Mouse (Mus musculus) frontal cortex, adult (tissue): ENCODE data around the gene Wipf3.

Source experiments
- ATAC-seq: cut with Nextera tagmentation; 2 replicates; pipeline ENCODE4 v1.9.2; 2017; ENCODE audit warnings: mild to moderate bottlenecking, moderate library complexity, mixed read lengths; ENCODE audit not compliant: low TSS enrichment

The Wipf3 gene

GRCm38 (mm10) chr6:54531048-54531481 lies 101.7 kb downstream of the Wipf3 start:
- ATAC-seq = peak; percentile 91

GRCm38 (mm10) chr6:54535485-54535884 lies 106.1 kb downstream of the Wipf3 start:
- no peak for ATAC-seq

GRCm38 (mm10) chr6:54537053-54537452 lies 107.7 kb downstream of the Wipf3 start:
- ATAC-seq = no peak

- ATAC-seq = peak; percentile 67
These were observed 109.4 kb downstream of the Wipf3 start for GRCm38 (mm10) chr6:54538773-54539173.

GRCm38 (mm10) chr6:54539396-54539795 lies 110.0 kb downstream of the Wipf3 start:
- ATAC-seq = no peak

GRCm38 (mm10) chr6:54540252-54540887 lies 111.0 kb downstream of the Wipf3 start:
- no peak; the same call in 1 of the 2 replicates for ATAC-seq

- peak; percentile 39; the same call in 1 of the 2 replicates for ATAC-seq
These were observed 113.4 kb downstream of the Wipf3 start for GRCm38 (mm10) chr6:54542836-54543235.

- no peak for ATAC-seq
These were observed 114.2 kb downstream of the Wipf3 start for GRCm38 (mm10) chr6:54543646-54544045.

- ATAC-seq = no peak
These were observed 119.1 kb downstream of the Wipf3 start for GRCm38 (mm10) chr6:54548314-54549019.

- no peak for ATAC-seq
These were observed 119.9 kb downstream of the Wipf3 start for GRCm38 (mm10) chr6:54549311-54549710.

- ATAC-seq = no peak
These were observed 121.5 kb downstream of the Wipf3 start for GRCm38 (mm10) chr6:54550801-54551323.

GRCm38 (mm10) chr6:54552721-54553413 lies 123.5 kb downstream of the Wipf3 start:
- no peak for ATAC-seq
